Mouse (Mus musculus) liver, postnatal 0 days (tissue): ENCODE measurements around the gene Psen2. TPM values are rescaled to one million over a fixed set of nuclear protein-coding genes. Genes with fewer than 3 reads are reported as not detected.
A peak's percentile ranks its signal among the peaks of the same experiment; 100 is the strongest.

ENCODE experiments used
- ATAC-seq: fragments of 200-750 bp; cut with Nextera tagmentation; 2 replicates; pipeline ENCODE4 v1.8.0; 2017; ENCODE audit warnings: mild to moderate bottlenecking, moderate library complexity
- DNase-seq: peaks from one replicate; pipeline ENCODE4 v3.0.0-alpha.2; 2016
- H3K27ac ChIP-seq: fragments of 300-500 bp; sonication (generic); 2 replicates; pipeline ENCODE4 v1.5.1; 2014; ENCODE audit warnings: antibody characterized with exemption, moderate library complexity, mild to moderate bottlenecking, low read depth
- H3K27me3 ChIP-seq: fragments of 300-500 bp; sonication (generic); 2 replicates; pipeline ENCODE4 v1.6.1; 2014; ENCODE audit warnings: low read length, control low read depth, mixed read lengths; ENCODE audit not compliant: insufficient read depth
- H3K36me3 ChIP-seq: fragments of 300-500 bp; sonication (generic); replicated peaks from 2 replicates; pipeline ENCODE4 v1.6.1; 2014; ENCODE audit warnings: mild to moderate bottlenecking, control low read depth, low read length, moderate library complexity, mixed read lengths; ENCODE audit not compliant: insufficient read depth
- H3K4me1 ChIP-seq: fragments of 300-500 bp; sonication (generic); 2 replicates; pipeline ENCODE4 v1.6.1; 2014; ENCODE audit warnings: antibody characterized with exemption, mild to moderate bottlenecking, control low read depth; ENCODE audit not compliant: insufficient read depth
- H3K4me2 ChIP-seq: fragments of 300-500 bp; sonication (generic); 2 replicates; pipeline ENCODE4 v1.6.1; 2014; ENCODE audit warnings: low read depth, mild to moderate bottlenecking, low read length, moderate library complexity, mixed read lengths
- H3K4me3 ChIP-seq: fragments of 300-500 bp; sonication (generic); 2 replicates; pipeline ENCODE4 v1.5.1; 2014; ENCODE audit warnings: low read depth, low read length
- H3K9ac ChIP-seq: fragments of 300-500 bp; sonication (generic); replicated peaks from 2 replicates; pipeline ENCODE4 v1.6.1; 2014; ENCODE audit warnings: mild to moderate bottlenecking, moderate library complexity
- H3K9me3 ChIP-seq: fragments of 300-500 bp; sonication (generic); 2 replicates; pipeline ENCODE4 v1.6.1; 2016; ENCODE audit warnings: mild to moderate bottlenecking, control low read depth, low read length, mixed read lengths
- CTCF ChIP-seq: sonication (generic); IDR thresholded peaks from 2 replicates; pipeline ENCODE4 v1.5.1; 2016; ENCODE audit warnings: antibody characterized with exemption, low read depth
- EP300 ChIP-seq: IDR thresholded peaks from 2 replicates; pipeline ENCODE4 v1.6.1; 2016; ENCODE audit warnings: antibody characterized with exemption, low read depth, mild to moderate bottlenecking
- WGBS: fragments of 180-500 bp; shearing (Covaris S2); extraction: QIAGEN DNeasy Blood & Tissue Kit; methylation state at CpG from one replicate; pipeline ENCODE4 v1.1.7; 2014; ENCODE audit not compliant: insufficient replicate concordance; 5-methylcytosine and 5-hydroxymethylcytosine counted together
- polyA plus RNA-seq: library from polyadenylated mRNA; unstranded; fragments of >200 nt; fragmentation: Nextera tagmentation; extraction: Ambion mirVana; gene quantifications from 2 replicates; pipeline ENCODE4 v1.2.1, GENCODE M21; 2015

The Psen2 gene
- polyA plus RNA-seq, 1 experiment from 2014 or later: 25.6 TPM

DNA sequence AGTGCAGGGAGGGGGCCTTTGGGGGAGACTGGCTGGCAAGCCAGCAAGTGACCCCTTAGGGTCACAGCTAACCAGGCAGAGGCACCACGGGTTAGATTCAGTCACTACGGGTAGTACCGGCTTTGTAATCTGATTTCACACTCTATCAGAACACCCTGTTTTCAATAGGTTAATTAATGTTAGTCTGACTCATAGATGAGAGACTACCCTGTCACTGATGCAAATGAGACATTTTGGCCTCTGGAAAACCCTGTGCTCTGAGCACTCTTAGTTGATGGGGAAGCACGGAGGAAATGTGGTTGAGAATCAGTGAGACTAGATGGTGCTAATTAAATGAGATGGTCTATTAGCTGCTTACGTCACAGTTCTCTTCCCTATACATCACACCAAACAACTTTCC, 40.4 kb upstream of the Psen2 start:
- H3K36me3 ChIP-seq: no peaks in the 10 kb centered on the region
- no peak overlapping the region for H3K9ac ChIP-seq
- H3K4me3 ChIP-seq: no peak overlapping the region
- TF ChIP-seq EP300: no peak
- no peak for TF ChIP-seq CTCF
- H3K4me1 ChIP-seq: peaks cover 19% of the 10 kb centered on the region
- no peaks in the 10 kb centered on the region for H3K9me3 ChIP-seq
- DNase-seq (no peak), ATAC-seq (no peak)
- H3K4me2 ChIP-seq: no peak overlapping the region
- H3K27ac ChIP-seq: 0 out of 2 replicates have a peak overlapping the region, but pooled peaks have one; percentile 41
- no peaks in the 10 kb centered on the region for H3K27me3 ChIP-seq
- 74% methylated on average over 5 of the region's 5 CpGs for WGBS

DNA sequence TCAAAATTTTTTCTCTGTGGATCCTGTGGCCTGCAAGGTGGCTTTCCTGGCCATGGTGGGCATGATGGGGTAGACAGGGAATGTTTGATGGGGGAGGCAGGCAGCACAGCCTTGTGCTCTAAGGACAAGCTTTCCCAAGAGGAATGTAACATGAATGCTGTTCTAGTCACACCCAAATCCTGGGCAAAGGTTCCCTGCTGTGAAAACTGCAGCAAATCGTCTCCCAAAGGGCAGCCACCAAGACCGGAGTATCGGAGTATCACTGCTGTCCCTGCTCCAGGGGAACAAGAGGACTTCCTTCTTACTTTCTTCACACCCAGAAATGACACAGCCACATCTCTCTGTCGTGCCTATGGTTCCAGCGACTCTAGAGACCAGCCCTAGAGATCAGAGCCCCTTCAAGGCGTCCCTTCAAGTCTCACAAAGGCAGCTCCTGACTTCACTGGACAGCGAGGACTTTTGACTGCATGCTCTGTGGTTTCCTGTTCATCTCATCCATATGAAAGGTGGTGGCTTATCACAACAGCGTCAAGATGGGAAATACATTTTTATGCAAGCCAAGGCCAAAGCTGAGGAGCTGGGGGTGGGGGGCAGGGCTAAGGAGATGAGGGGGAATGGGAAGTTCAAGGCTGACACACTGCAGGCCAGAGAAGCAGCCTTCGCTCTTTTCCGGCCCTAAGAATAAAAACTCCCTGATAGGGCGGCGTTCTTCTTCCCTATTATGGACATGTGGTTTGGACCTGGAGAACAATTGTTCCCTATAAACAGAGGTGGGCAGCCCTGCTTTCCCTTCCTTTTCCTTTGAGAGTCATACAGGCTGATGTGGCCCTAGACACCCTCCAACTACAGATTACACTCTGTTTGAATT, 39.2 kb upstream of the Psen2 start:
- ATAC-seq (peak; percentile 58), DNase-seq (no peak)
- peak overlapping the region; percentile 41 for H3K27ac ChIP-seq

DNA sequence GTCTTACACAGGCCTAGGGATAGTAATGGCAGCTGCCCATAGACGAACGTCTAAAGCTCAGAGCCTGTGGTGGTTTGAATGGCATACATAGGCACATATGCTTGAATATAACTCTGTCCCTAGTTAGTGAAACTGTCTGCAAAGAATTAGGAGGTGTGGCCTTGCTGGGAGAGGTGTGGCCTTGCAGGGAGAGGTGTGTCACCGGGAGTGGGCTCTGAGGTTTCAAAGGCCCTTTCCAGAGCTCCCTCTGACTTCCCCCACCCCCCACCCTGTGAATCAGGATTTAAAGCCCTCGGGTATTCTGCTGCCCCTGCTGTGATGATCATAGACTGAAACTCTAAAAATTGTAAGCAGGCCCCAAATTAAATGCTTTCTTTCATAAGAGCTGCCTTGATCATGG, 37.8 kb upstream of the Psen2 start:
- 40% methylated on average over 4 of the region's 4 CpGs for WGBS
- TF ChIP-seq CTCF (no peak), EP300 (no peak)
- Histone ChIP-seq H3K9me3 (no peaks in the 10 kb centered on the region), H3K27ac (no peak overlapping the region), H3K4me2 (no peak overlapping the region), H3K36me3 (no peaks in the 10 kb centered on the region), H3K4me1 (peaks cover 23% of the 10 kb centered on the region), H3K4me3 (no peak overlapping the region), H3K27me3 (no peaks in the 10 kb centered on the region), H3K9ac (no peak overlapping the region)
- ATAC-seq: no peak
- DNase-seq: no peak

More for the DNA sequence above, 39.2 kb upstream of the Psen2 start:
- WGBS: 29% methylated on average over 12 of the region's 12 CpGs
- Histone ChIP-seq H3K4me1 (peaks cover 19% of the 10 kb centered on the region), H3K4me2 (no peak overlapping the region), H3K27me3 (no peaks in the 10 kb centered on the region), H3K4me3 (no peak overlapping the region), H3K36me3 (no peaks in the 10 kb centered on the region), H3K9me3 (no peaks in the 10 kb centered on the region), H3K9ac (no peak overlapping the region)
- TF ChIP-seq CTCF (no peak), EP300 (peak; percentile 29; the same call in 1 of the 2 replicates)

DNA sequence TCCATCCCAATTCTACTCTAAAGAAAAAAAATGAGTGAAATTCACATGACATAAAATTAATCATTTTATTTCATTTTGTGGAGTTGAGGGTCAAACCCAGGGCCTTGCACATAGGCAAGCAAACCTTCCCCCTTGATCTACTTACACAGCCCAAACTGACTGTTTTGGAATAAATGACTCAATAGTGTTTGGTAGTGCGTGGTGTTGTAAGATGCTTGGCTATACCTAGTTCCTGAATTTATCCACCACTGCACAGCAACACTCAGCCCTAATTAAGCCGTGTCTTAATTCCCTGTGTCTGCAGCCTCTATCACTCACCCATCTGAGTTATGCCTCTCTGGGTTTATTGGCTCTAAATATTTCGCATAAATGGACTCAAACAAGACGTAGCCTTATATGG, 37.1 kb upstream of the Psen2 start:
- ATAC-seq (peak; percentile 33; the same call in 1 of the 2 replicates), DNase-seq (no peak)
- no peaks in the 10 kb centered on the region for H3K27me3 ChIP-seq
- H3K27ac ChIP-seq: no peak overlapping the region
- no peaks in the 10 kb centered on the region for H3K36me3 ChIP-seq
- H3K9me3 ChIP-seq: no peaks in the 10 kb centered on the region
- TF ChIP-seq CTCF (no peak), EP300 (no peak)
- 75% methylated on average over 4 of the region's 4 CpGs for WGBS
- H3K4me3 ChIP-seq: no peak overlapping the region
- peaks cover 23% of the 10 kb centered on the region for H3K4me1 ChIP-seq
- H3K9ac ChIP-seq: no peak overlapping the region
- no peak overlapping the region for H3K4me2 ChIP-seq

DNA sequence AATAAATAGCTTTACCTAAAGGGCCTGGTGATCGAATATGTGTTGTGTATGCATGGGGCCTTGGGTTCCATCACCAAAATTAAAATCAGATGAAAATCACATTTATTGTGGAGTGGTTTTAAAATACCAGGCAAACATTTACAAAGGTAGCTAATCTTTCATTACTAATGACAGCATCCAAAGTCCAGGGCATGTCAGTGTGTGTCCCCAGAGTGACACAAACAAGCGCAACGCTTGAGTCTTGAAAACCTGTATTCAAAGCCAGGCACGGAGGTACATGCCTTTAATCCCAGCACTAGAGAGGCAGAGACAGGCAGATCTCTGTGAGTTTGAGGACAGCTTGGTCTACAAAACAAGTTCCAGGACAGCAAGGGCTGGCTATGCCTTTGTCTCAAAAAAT, 36.5 kb upstream of the Psen2 start:
- Histone ChIP-seq H3K27ac (0 out of 2 replicates have a peak overlapping the region, but pooled peaks have one; percentile 19), H3K27me3 (no peaks in the 10 kb centered on the region), H3K36me3 (no peaks in the 10 kb centered on the region), H3K4me2 (no peak overlapping the region), H3K4me3 (no peak overlapping the region), H3K9me3 (no peaks in the 10 kb centered on the region), H3K9ac (no peak overlapping the region), H3K4me1 (peaks cover 23% of the 10 kb centered on the region)
- ATAC-seq (peak; percentile 57), DNase-seq (no peak)
- 68% methylated on average over 4 of the region's 4 CpGs for WGBS
- TF ChIP-seq CTCF (no peak), EP300 (no peak)

DNA sequence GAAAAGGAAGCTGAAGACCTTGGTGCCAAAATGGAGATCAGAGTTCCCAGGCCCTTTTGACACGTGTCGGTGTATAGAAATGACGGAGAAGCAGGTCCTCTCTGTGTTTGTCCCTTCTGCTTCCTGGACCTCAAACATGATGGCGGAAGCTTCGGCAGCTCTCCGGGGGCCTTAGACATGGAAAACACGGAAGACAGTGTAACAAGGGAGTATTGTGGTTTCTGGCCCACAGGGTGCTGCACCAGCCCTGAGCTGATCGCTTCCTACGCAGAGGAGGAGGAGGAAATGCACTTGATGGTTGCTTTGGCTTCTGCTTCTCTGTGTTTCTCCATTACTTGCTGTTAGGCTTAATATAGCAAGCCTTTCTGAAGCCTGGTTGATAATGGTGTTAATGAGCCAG, 32.9 kb upstream of the Psen2 start:
- ATAC-seq (no peak), DNase-seq (no peak)
- H3K27me3 ChIP-seq: no peaks in the 10 kb centered on the region
- H3K4me1 ChIP-seq: peaks cover 17% of the 10 kb centered on the region
- H3K9me3 ChIP-seq: no peaks in the 10 kb centered on the region
- TF ChIP-seq EP300: no peak
- TF ChIP-seq CTCF: no peak
- H3K4me3 ChIP-seq: no peak overlapping the region
- H3K4me2 ChIP-seq: no peak overlapping the region; the same call in 1 of the 2 replicates
- no peak overlapping the region for H3K9ac ChIP-seq
- H3K27ac ChIP-seq: peak overlapping the region; percentile 62; the same call in 1 of the 2 replicates
- 37% methylated on average over 9 of the region's 9 CpGs for WGBS
- no peaks in the 10 kb centered on the region for H3K36me3 ChIP-seq
